Mouse (Mus musculus) forebrain, embryonic 14.5 days (tissue): ENCODE measurements around the gene Tsen34. TPM values are rescaled to one million over a fixed set of nuclear protein-coding genes. Genes with fewer than 3 reads are reported as not detected.
"Not testable (repeated sequence)": the region's sequence is repeated elsewhere in the genome, so short reads cannot be mapped to it uniquely, and the experiment has no call there.

Experiments used
- ATAC-seq: fragments of 200-750 bp; cut with Nextera tagmentation; 2 replicates; pipeline ENCODE4 v1.8.0; 2017; ENCODE audit warnings: mild to moderate bottlenecking, moderate library complexity
- DNase-seq: peaks from one replicate; pipeline ENCODE4 v3.0.0-alpha.2; 2015; ENCODE audit warnings: low spot score
- H3K27ac ChIP-seq: fragments of 300-500 bp; sonication (generic); 2 replicates; pipeline ENCODE4 v1.5.1; 2014; ENCODE audit warnings: low read depth, mild to moderate bottlenecking, control low read depth, low read length, moderate library complexity
- H3K27me3 ChIP-seq: fragments of 300-500 bp; sonication (generic); replicated peaks from 2 replicates; pipeline ENCODE4 v1.6.1; 2014; ENCODE audit warnings: low read length, control low read depth, mixed read lengths; ENCODE audit not compliant: control insufficient read depth, insufficient read depth
- H3K36me3 ChIP-seq: fragments of 300-500 bp; sonication (generic); 2 replicates; pipeline ENCODE4 v1.6.1; 2014; ENCODE audit warnings: low read length, control low read depth; ENCODE audit not compliant: control insufficient read depth, insufficient read depth
- H3K4me1 ChIP-seq: fragments of 300-500 bp; sonication (generic); 2 replicates; pipeline ENCODE4 v1.6.1; 2014; ENCODE audit warnings: antibody characterized with exemption, low read length, control low read depth; ENCODE audit not compliant: control insufficient read depth, insufficient read depth
- H3K4me2 ChIP-seq: fragments of 300-500 bp; sonication (generic); 2 replicates; pipeline ENCODE4 v1.6.1; 2014; ENCODE audit warnings: mild to moderate bottlenecking, control low read depth, low read length
- H3K4me3 ChIP-seq: fragments of 300-500 bp; sonication (generic); 2 replicates; pipeline ENCODE4 v1.5.1; 2014; ENCODE audit warnings: low read depth, low read length, control low read depth
- H3K9ac ChIP-seq: fragments of 300-500 bp; sonication (generic); 2 replicates; pipeline ENCODE4 v1.6.1; 2014; ENCODE audit warnings: mild to moderate bottlenecking, low read length, control low read depth, moderate library complexity
- H3K9me3 ChIP-seq: fragments of 300-500 bp; sonication (generic); replicated peaks from 2 replicates; pipeline ENCODE4 v1.6.1; 2016; ENCODE audit warnings: low read length, control low read depth, mixed read lengths; ENCODE audit not compliant: control insufficient read depth
- WGBS: fragments of 180-500 bp; shearing (Covaris S2); extraction: QIAGEN DNeasy Blood & Tissue Kit; methylation state at CpG from one replicate; pipeline ENCODE4 v1.1.7; 2014; 5-methylcytosine and 5-hydroxymethylcytosine counted together
- polyA plus RNA-seq: library from polyadenylated mRNA; unstranded; fragments of >200 nt; fragmentation: Nextera tagmentation; extraction: Ambion mirVana; gene quantifications from 2 replicates; pipeline ENCODE4 v1.2.1, GENCODE M21; 2014

Tsen34 gene
- polyA plus RNA-seq, 1 experiment from 2014 or later: 233 TPM

DNA sequence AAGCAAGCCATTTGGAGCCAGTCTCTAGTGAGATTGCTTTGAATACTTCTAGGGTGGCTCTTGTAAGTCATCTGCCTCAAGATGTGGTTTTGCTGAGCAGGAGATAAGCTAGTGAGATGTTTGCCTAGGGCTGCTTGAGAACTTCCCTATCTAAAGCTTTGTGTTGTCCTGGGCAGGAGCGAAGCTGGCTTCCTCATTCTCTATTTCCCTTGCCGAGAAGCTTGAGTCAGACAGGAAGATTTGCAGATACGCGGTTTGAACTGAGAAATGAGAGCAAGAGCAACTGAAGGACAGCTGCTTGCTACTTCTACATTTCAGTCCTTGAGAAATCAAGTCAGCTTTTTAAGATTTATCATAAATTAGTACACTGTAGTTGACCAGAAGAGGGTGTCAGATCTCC lies 14.4 kb downstream of the Tsen34 start:
- Histone ChIP-seq H3K27ac (no peak overlapping the region), H3K4me1 (peaks cover 11% of the 10 kb centered on the region), H3K4me2 (0 out of 2 replicates have a peak overlapping the region, but pooled peaks have one; percentile 20), H3K9me3 (no peaks in the 10 kb centered on the region), H3K9ac (no peak overlapping the region), H3K27me3 (no peaks in the 10 kb centered on the region), H3K36me3 (peaks cover 32% of the 10 kb centered on the region), H3K4me3 (no peak overlapping the region)
- no peak for DNase-seq
- ATAC-seq: no peak
- 60% methylated on average over 4 of the region's 4 CpGs for WGBS

DNA sequence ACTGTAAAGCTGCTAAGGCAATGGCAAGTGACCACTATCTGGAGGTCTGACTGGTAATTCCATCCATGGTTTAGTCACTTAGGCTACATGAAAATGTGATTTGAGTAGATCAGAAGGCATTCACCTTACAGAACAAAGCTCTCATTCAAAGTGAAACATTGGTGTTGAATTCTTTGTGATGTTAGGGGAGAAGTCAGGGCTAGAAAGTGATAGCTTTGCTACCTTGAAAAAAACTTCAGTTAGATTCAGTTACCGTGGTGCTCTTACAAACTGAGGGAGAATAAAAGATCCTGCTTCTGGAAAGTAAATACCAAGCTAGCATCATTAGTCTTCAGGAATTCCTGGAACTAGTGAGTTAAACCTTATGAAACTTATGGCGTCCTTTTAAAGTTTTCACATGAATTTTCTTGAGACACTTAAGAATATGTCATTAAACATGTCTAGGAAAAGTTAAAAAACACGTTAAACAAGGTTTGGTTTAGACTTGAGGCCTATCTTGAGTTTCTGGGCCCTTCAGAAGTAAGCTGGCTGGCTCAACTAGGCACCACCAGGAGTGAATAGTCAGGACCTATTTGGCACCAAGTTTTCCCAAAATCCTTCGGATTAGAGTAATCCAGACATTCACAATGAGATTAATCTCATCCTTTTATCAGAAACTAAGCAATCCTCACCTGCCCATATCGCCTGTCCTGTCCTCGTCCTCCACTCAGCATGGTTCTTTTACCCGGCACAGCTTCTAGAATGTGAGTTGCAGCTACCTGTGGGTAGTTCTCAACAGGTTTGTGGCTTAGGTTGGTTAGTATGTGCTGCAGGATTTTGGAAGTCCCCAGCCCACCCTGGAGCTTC lies 15.1 kb downstream of the Tsen34 start:
- WGBS: 22% methylated on average over 7 of the region's 7 CpGs
- no peak overlapping the region for H3K4me2 ChIP-seq
- ATAC-seq: no peak
- no peaks in the 10 kb centered on the region for H3K9me3 ChIP-seq
- no peak overlapping the region for H3K9ac ChIP-seq
- no peak overlapping the region for H3K4me3 ChIP-seq
- peaks cover 32% of the 10 kb centered on the region for H3K36me3 ChIP-seq
- DNase-seq: no peak
- no peak overlapping the region for H3K27ac ChIP-seq
- no peaks in the 10 kb centered on the region for H3K27me3 ChIP-seq
- peaks cover 11% of the 10 kb centered on the region for H3K4me1 ChIP-seq

DNA sequence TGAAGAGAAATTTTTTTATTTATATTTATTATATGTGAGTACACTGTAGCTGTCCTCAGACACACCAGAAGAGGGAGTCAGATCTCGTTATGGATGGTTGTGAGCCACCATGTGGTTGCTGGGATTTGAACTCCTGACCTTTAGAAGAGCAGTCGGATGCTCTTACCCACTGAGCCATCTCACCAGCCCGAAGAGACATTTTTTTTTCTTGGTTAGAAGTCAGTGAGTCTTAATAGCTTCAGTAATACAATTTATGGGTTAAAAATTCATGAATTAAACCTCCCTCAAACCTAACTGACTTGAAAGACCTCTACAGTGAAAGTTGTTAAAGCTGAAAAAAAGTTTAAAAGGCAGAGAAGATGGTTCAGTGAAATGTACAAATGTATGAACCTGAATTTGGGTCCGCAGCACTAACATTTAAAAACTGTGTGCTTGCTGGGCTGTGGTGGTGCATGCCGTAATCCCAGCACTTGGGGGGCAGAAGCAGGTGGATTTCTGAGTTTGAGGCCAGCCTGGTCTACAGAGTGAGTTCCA lies 15.9 kb downstream of the Tsen34 start:
- 45% methylated on average over 5 of the region's 5 CpGs for WGBS
- not testable (repeated sequence) for H3K4me2 ChIP-seq

DNA sequence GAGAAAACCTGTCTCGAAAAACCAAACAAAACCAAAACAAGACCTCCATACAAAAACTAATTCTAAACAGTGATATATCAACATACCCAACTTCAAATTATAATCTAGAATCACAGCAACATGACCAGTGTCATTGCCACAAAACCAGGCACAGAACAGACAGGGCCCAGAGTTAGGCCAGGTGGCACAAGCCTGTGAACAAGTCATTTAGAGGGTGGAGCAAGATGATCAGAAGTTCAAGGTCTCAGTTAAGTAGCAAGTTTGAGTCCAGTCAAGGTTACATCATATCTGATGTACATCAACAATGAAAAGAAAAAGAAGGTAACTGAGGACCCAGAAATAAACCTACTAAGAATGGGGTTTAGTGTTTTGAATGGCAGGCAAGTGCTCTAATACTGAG lies 16.3 kb downstream of the Tsen34 start:
- ATAC-seq (no peak), DNase-seq (no peak)
- H3K4me2 ChIP-seq: no peak overlapping the region
- no peaks in the 10 kb centered on the region for H3K27me3 ChIP-seq
- H3K4me3 ChIP-seq: no peak overlapping the region
- H3K27ac ChIP-seq: no peak overlapping the region
- peaks cover 32% of the 10 kb centered on the region for H3K36me3 ChIP-seq
- H3K9me3 ChIP-seq: no peaks in the 10 kb centered on the region
- peaks cover 11% of the 10 kb centered on the region for H3K4me1 ChIP-seq
- whole genome bisulfite sequencing: 61% methylated on average over 1 of the region's 1 CpGs
- H3K9ac ChIP-seq: 0 out of 2 replicates have a peak overlapping the region, but pooled peaks have one; percentile 5

More for the DNA sequence above, 15.9 kb downstream of the Tsen34 start:
- H3K27ac ChIP-seq, DNase-seq, ATAC-seq, H3K4me3 ChIP-seq, H3K27me3 ChIP-seq, H3K9ac ChIP-seq, H3K9me3 ChIP-seq: not testable (repeated sequence)
- Histone ChIP-seq H3K36me3 (peaks cover 32% of the 10 kb centered on the region), H3K4me1 (peaks cover 11% of the 10 kb centered on the region)

DNA sequence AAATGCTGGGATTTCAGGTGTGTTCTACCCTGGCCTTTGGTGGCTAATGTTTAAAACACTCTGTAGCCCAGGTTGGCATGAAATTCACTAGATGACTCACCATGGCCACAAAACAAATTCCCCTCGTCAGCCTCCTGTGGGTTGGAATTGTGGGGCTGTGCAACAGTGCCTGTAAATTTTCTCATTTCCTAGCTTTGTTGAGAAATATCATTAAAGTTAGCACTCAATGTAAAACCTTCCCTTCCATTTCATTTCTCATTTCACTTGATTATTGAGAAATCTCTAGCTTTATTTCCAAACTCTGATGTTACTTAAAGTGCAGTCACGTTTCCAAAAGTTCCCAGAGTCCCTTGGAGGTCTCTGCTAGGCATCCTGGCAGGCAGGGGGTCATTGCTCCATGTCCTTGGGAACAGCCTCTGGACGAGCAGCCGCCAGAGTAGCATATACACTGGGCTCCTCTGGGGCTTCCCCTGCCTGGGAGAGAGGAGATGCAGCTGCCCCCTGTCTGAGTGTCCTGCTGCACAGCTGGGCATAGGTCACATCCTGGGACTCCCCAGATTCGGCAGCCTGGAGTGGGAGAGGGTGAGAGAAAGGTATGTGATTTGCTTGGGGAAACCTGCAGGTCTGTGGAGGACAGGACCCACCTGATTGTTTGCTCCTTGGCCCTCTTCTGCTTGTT lies 19.7 kb downstream of the Tsen34 start:
- Histone ChIP-seq H3K9me3 (no peaks in the 10 kb centered on the region), H3K4me2 (no peak overlapping the region), H3K27ac (no peak overlapping the region), H3K9ac (no peak overlapping the region), H3K4me1 (no peaks in the 10 kb centered on the region), H3K36me3 (peaks cover 10% of the 10 kb centered on the region), H3K4me3 (no peak overlapping the region), H3K27me3 (no peaks in the 10 kb centered on the region)
- DNase-seq (no peak), ATAC-seq (no peak)
- 49% methylated on average over 5 of the region's 5 CpGs for WGBS

DNA sequence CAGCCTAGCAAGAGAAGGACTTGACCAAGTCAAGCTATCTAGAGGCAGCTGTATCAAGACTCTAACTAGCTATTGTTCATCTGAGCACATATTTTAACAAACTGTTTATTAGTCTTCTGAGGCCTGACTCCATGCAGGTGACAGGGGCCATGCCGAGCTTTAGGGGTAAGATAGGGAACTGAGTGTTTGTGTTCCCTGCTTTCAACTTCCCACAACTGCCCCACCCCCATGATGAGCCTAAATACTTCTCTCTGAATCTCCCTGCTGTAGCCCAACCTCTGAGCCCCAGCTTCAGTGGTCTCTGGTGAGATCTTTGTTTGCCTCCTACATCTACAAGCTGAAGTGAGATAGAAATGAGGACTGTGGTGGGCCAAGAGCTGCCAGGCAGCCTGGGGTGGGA lies 22.6 kb downstream of the Tsen34 start:
- no peaks in the 10 kb centered on the region for H3K4me1 ChIP-seq
- no peaks in the 10 kb centered on the region for H3K36me3 ChIP-seq
- no peak for ATAC-seq
- no peak for DNase-seq
- H3K9me3 ChIP-seq: no peaks in the 10 kb centered on the region
- no peak overlapping the region for H3K27ac ChIP-seq
- H3K27me3 ChIP-seq: no peaks in the 10 kb centered on the region
- H3K4me2 ChIP-seq: no peak overlapping the region
- H3K4me3 ChIP-seq: no peak overlapping the region
- WGBS: 58% methylated on average over 1 of the region's 1 CpGs
- H3K9ac ChIP-seq: no peak overlapping the region

DNA sequence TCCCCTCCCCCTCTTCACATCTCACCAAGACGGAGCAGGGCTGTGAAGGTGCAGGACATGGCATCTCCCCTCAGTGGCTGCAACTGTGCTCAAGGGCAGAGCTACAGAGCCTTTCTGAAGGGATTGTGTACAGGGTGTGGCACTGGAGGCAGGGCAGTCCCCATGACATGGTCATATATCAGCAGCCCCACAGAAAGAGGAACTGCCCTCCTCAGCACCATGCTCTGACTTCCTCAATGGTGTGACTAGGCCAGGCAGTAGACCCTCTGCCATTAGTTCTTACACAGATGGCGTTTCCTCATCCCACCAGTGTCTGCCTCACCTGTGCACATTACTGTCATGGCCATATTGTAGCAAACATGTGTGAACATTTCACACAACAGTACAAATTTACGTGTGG lies 27.6 kb downstream of the Tsen34 start, which contains the start of gene Pirb:
Gene Pirb (minus strand): TSS at position 124 of the 400 bp plus-strand sequence.
- DNase-seq, H3K4me1 ChIP-seq, H3K9me3 ChIP-seq, H3K36me3 ChIP-seq, ATAC-seq, H3K27ac ChIP-seq, H3K27me3 ChIP-seq, H3K4me2 ChIP-seq, H3K9ac ChIP-seq, H3K4me3 ChIP-seq: not testable (repeated sequence)
- WGBS: no CpG with 5 or more reads among the region's 3 CpGs

DNA sequence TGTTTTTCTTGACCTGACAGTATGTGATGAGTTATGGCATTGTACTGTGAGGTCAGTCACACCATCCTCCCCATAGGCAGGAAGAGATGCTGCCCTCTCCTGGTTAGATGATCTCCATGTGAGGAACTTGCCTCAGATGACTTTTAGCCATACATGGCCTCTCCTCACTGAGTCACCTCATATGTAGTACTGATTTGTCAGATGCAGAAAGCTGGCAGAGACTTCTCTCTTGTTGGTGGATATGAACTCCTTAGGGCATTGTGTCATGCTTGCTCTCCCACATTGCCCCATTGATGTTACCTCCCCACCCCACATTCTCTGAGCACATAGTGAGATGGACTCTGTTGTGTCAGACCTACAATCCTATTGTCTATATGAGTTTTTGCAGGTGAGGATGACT lies 32.8 kb downstream of the Tsen34 start:
- H3K27me3 ChIP-seq, H3K36me3 ChIP-seq, ATAC-seq, H3K27ac ChIP-seq, H3K4me1 ChIP-seq, H3K9me3 ChIP-seq, H3K9ac ChIP-seq, H3K4me3 ChIP-seq, DNase-seq, H3K4me2 ChIP-seq: not testable (repeated sequence)

DNA sequence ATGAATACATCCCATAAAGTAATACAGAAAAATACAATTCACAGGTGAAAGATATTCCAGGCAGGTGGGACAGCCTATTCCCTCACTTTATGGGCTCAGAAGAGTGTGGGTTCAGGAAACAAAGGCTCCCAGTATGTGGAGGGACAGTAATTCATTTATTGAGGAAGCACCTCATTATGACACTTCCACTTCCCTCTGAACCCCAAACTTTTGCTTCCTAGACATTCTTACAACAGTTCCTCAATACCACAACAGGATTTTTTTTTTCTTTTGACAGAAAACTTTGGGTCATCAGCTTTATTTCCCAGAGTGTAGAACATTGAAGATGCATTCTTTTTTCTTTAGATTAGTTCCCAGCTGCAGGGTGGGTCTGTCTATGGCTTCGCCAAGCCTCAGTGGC lies 40.0 kb downstream of the Tsen34 start:
- no CpG with 5 or more reads among the region's 1 CpGs for WGBS
- not testable (repeated sequence) for H3K9me3 ChIP-seq, H3K4me2 ChIP-seq, H3K36me3 ChIP-seq, H3K27ac ChIP-seq, H3K4me1 ChIP-seq, DNase-seq, ATAC-seq, H3K4me3 ChIP-seq, H3K9ac ChIP-seq, H3K27me3 ChIP-seq
